Mouse (Mus musculus): Measurements from ENCODE around the gene Prok2. TPM values are rescaled to one million over a fixed set of nuclear protein-coding genes. Genes with fewer than 3 reads are reported as not detected.

Prok2 gene
- total RNA-seq, 1 experiment from 2014 or later, result not detected

Other genes with a start within 250 kb of the Prok2 start
- gene Foxp1, start 203.7 kb downstream of the Prok2 start, total RNA-seq (2017), result 57.8 and 77.4 TPM in 2 replicates
- gene Eif4e3, start 59.6 kb downstream of the Prok2 start, total RNA-seq (2017), result 26.9 and 28.0 TPM in 2 replicates
- 4.0 and 4.3 TPM in 2 replicates for gene Gm20696, start 59.6 kb downstream of the Prok2 start, total RNA-seq (2017)
- not detected in 2 replicates for gene Gpr27, start 33.7 kb downstream of the Prok2 start, total RNA-seq (2017)